Mouse (Mus musculus) olfactory bulb, adult 2 months (tissue): Measurements from ENCODE around the gene Hivep2.

Experiments
- CTCF ChIP-seq: fragments of 200-500 bp; IDR thresholded peaks from 2 replicates; pipeline ENCODE4 v1.5.1; 2012; ENCODE audit warnings: low read depth, mild to moderate bottlenecking, low read length, moderate library complexity; ENCODE audit not compliant: insufficient read depth
- POLR2A ChIP-seq: fragments of 200-500 bp; IDR thresholded peaks from 2 replicates; pipeline ENCODE4 v1.6.1; 2012; ENCODE audit warnings: mild to moderate bottlenecking, low read depth, low read length, moderate library complexity; ENCODE audit not compliant: insufficient read depth

DNA sequence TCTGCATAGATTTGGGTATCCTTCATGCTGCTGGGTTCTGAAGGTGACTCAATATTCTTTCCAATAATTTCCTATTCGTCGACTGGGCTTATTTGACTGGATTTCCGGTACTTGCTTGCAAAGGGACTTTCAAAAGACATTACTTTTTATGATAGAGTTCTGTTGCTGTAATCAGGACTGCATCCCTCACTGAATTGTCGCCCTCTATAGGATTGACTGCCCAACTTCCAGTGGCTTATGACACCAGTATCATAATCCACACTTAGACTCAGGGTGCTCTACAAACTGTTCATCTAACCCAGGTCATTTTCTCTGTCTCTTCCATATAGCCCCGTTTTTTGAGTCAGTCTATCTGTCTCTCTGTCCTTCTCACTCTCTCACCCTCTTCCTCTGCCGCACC, 231.4 kb downstream of the Hivep2 start:
- TF ChIP-seq POLR2A (no peak), CTCF (no peak)
